Mouse (Mus musculus): Measurements from ENCODE around the gene Gm11011. TPM values are rescaled to one million over a fixed set of nuclear protein-coding genes. Genes with fewer than 3 reads are reported as not detected.

The Gm11011 gene
- polyA plus RNA-seq, 1 experiment from 2014 or later = not detected

- no peak for ATAC-seq
- no peaks in the 10 kb centered on the region for H3K27me3 ChIP-seq (ENCODE audit: control insufficient read depth, insufficient read depth, low read depth, low read length)
- no peak overlapping the region for H3K4me3 ChIP-seq (ENCODE audit: low read depth, low read length)
- no peaks in the 10 kb centered on the region for H3K9me3 ChIP-seq (replicated peaks; ENCODE audit: control insufficient read depth, low read length, poor library complexity, severe bottlenecking)
- H3K27ac ChIP-seq (ENCODE audit: low read length) = no peak overlapping the region
- no peak overlapping the region for H3K9ac ChIP-seq (ENCODE audit: low read depth, low read length)
- 75% methylated on average over 7 of the region's 7 CpGs for WGBS
- no peak overlapping the region for H3K4me2 ChIP-seq (ENCODE audit: low read length)
- no peaks in the 10 kb centered on the region for H3K36me3 ChIP-seq (ENCODE audit: control insufficient read depth, insufficient read depth, low read length)
- H3K4me1 ChIP-seq (ENCODE audit: control insufficient read depth, insufficient read depth, low read length) = no peaks in the 10 kb centered on the region
These were observed 9.9 kb downstream of the Gm11011 start for GRCm38 (mm10) chr2:169577508-169578196.

GRCm38 (mm10) chr2:169570063-169570462 is 17.5 kb downstream of the Gm11011 start:
- Histone ChIP-seq H3K9ac (ENCODE audit: low read depth, low read length) (no peak overlapping the region), H3K4me2 (ENCODE audit: low read length) (no peak overlapping the region), H3K9me3 (replicated peaks; ENCODE audit: control insufficient read depth, low read length, poor library complexity, severe bottlenecking) (no peaks in the 10 kb centered on the region), H3K36me3 (ENCODE audit: control insufficient read depth, insufficient read depth, low read length) (no peaks in the 10 kb centered on the region), H3K27ac (ENCODE audit: low read length) (no peak overlapping the region), H3K4me1 (ENCODE audit: control insufficient read depth, insufficient read depth, low read length) (no peaks in the 10 kb centered on the region), H3K27me3 (ENCODE audit: control insufficient read depth, insufficient read depth, low read depth, low read length) (no peaks in the 10 kb centered on the region), H3K4me3 (ENCODE audit: low read depth, low read length) (no peak overlapping the region)
- WGBS = 89% methylated on average over 10 of the region's 10 CpGs
- no peak for ATAC-seq

GRCm38 (mm10) chr2:169566159-169566558 is 21.4 kb downstream of the Gm11011 start:
- no peak overlapping the region for H3K4me2 ChIP-seq (ENCODE audit: low read length)
- no peak for ATAC-seq
- no peak overlapping the region for H3K4me3 ChIP-seq (ENCODE audit: low read depth, low read length)
- H3K36me3 ChIP-seq (ENCODE audit: control insufficient read depth, insufficient read depth, low read length) = no peaks in the 10 kb centered on the region
- 84% methylated on average over 4 of the region's 4 CpGs for WGBS
- no peaks in the 10 kb centered on the region for H3K4me1 ChIP-seq (ENCODE audit: control insufficient read depth, insufficient read depth, low read length)
- no peaks in the 10 kb centered on the region for H3K27me3 ChIP-seq (ENCODE audit: control insufficient read depth, insufficient read depth, low read depth, low read length)
- H3K9me3 ChIP-seq (replicated peaks; ENCODE audit: control insufficient read depth, low read length, poor library complexity, severe bottlenecking) = no peaks in the 10 kb centered on the region
- H3K9ac ChIP-seq (ENCODE audit: low read depth, low read length) = no peak overlapping the region
- H3K27ac ChIP-seq (ENCODE audit: low read length) = no peak overlapping the region

DNA sequence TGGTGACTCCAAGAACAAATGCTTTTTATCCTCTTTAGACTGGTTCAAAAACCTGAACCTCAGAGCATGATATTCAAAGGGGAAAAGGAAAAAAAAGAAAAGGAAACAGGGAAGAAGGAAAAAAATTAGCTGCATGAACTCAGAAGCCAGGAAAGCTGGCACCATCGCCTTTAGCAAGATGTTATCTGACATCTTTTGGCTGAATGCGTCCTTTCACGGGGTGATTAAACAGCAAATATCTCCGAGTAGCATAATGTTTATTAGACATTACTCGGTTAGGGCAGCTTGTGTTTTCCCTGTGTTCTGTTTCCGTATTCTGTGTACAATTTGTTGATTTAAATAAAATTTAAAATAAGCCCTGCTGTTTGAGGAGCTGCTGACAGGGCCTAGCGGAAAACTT is 21.8 kb downstream of the Gm11011 start:
- H3K9me3 ChIP-seq (replicated peaks; ENCODE audit: control insufficient read depth, low read length, poor library complexity, severe bottlenecking) = no peaks in the 10 kb centered on the region
- H3K9ac ChIP-seq (ENCODE audit: low read depth, low read length) = no peak overlapping the region
- H3K36me3 ChIP-seq (ENCODE audit: control insufficient read depth, insufficient read depth, low read length) = no peaks in the 10 kb centered on the region
- no peaks in the 10 kb centered on the region for H3K4me1 ChIP-seq (ENCODE audit: control insufficient read depth, insufficient read depth, low read length)
- no peak for ATAC-seq
- no peak overlapping the region for H3K27ac ChIP-seq (ENCODE audit: low read length)
- H3K27me3 ChIP-seq (ENCODE audit: control insufficient read depth, insufficient read depth, low read depth, low read length) = no peaks in the 10 kb centered on the region
- WGBS = 73% methylated on average over 7 of the region's 7 CpGs
- H3K4me2 ChIP-seq (ENCODE audit: low read length) = no peak overlapping the region
- H3K4me3 ChIP-seq (ENCODE audit: low read depth, low read length) = no peak overlapping the region

GRCm38 (mm10) chr2:169545674-169546073 is 41.9 kb downstream of the Gm11011 start:
- no peak for ATAC-seq
- no peak overlapping the region for H3K4me3 ChIP-seq (ENCODE audit: low read depth, low read length)
- no peaks in the 10 kb centered on the region for H3K4me1 ChIP-seq (ENCODE audit: control insufficient read depth, insufficient read depth, low read length)
- no peaks in the 10 kb centered on the region for H3K36me3 ChIP-seq (ENCODE audit: control insufficient read depth, insufficient read depth, low read length)
- no peak overlapping the region for H3K4me2 ChIP-seq (ENCODE audit: low read length)
- H3K27ac ChIP-seq (ENCODE audit: low read length) = no peak overlapping the region
- no peak overlapping the region for H3K9ac ChIP-seq (ENCODE audit: low read depth, low read length)
- no peaks in the 10 kb centered on the region for H3K27me3 ChIP-seq (ENCODE audit: control insufficient read depth, insufficient read depth, low read depth, low read length)
- no peaks in the 10 kb centered on the region for H3K9me3 ChIP-seq (replicated peaks; ENCODE audit: control insufficient read depth, low read length, poor library complexity, severe bottlenecking)
- 90% methylated on average over 7 of the region's 7 CpGs for WGBS

GRCm38 (mm10) chr2:169538906-169539305 is 48.6 kb downstream of the Gm11011 start:
- H3K4me3 ChIP-seq (ENCODE audit: low read depth, low read length) = no peak overlapping the region
- no peaks in the 10 kb centered on the region; the same call in 1 of the 2 replicates for H3K4me1 ChIP-seq (ENCODE audit: control insufficient read depth, insufficient read depth, low read length)
- H3K9ac ChIP-seq (ENCODE audit: low read depth, low read length) = no peak overlapping the region
- H3K4me2 ChIP-seq (ENCODE audit: low read length) = no peak overlapping the region
- no peaks in the 10 kb centered on the region for H3K36me3 ChIP-seq (ENCODE audit: control insufficient read depth, insufficient read depth, low read length)
- no peaks in the 10 kb centered on the region for H3K9me3 ChIP-seq (replicated peaks; ENCODE audit: control insufficient read depth, low read length, poor library complexity, severe bottlenecking)
- ATAC-seq = no peak
- no peak overlapping the region for H3K27ac ChIP-seq (ENCODE audit: low read length)
- H3K27me3 ChIP-seq (ENCODE audit: control insufficient read depth, insufficient read depth, low read depth, low read length) = no peaks in the 10 kb centered on the region
- 72% methylated on average over 4 of the region's 4 CpGs for WGBS

Other genes starting within 250 kb of the Gm11011 start
- gene Tshz2, start 45.3 kb upstream of the Gm11011 start, polyA plus RNA-seq (2015; fragmentation: Nextera tagmentation; extraction: Ambion mirVana) = 22.8 and 23.3 TPM in 2 replicates